Mouse (Mus musculus) WW6 (cell line): ENCODE results near the gene Gm12169.
"Not testable (repeated sequence)": the region's sequence is repeated elsewhere in the genome, so short reads cannot be mapped to it uniquely, and the experiment has no call there.

ENCODE experiments used
- DNase-seq: peaks from one replicate; pipeline ENCODE4 v3.0.0-alpha.2; 2013; ENCODE audit warnings: low read depth, low spot score

Gene Gm12169

DNA sequence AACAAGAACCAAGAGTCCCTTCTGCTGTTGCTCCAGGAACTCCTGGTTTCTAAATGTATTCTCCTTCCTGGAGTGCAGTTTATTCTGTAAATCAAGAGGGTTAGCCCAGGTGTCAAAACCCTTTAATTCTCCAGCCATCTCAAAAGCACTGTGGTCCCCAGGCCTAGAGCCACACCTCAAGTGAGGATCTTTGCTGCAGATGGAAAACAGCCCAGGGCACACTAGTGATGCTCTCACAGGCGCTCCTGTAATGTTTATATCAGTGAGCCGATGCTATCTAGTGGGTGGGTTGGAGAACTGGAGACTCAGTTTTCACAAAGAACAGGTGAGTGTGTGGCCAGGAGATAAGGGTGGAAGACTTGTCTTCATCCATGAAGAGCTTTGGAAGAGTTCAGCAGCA is at the start of gene Gm12169:
Gene Gm12169, plus strand, starts transcription at position 301 of the 400 bp plus-strand sequence.
- no peak for DNase-seq

DNA sequence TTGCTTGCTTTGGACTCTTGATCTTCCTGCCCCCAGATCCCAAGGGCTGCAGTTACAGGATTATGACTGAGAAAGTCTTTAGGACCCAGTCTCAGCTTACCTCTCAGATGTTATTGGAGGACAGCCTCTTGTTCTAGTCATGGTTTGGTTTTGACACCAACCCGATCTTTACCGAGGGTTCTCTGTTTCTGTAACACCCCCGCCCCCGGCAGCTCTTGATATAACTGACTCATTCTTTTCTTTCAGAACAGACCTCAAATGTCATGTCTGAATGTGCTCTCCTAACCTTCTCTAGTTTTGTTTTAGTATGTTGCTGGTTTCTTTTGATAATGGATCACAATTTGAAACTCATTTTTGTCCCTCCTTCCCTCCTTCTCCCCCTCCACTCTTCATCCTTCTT is 49.8 kb upstream of the Gm12169 start:
- DNase-seq = no peak

DNA sequence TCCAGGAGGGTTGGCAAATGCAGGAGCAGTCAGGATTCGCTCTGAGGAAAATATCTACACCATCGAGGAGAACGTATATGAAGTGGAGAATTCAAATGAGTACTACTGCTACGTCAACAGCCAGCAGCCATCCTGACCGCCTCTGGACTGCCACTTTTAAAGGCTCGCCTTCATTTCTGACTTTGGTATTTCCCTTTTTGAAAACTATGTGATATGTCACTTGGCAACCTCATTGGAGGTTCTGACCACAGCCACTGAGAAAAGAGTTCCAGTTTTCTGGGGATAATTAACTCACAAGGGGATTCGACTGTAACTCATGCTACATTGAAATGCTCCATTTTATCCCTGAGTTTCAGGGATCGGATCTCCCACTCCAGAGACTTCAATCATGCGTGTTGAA is 44.7 kb upstream of the Gm12169 start:
- DNase-seq = no peak

- DNase-seq = no peak
These were observed 43.5 kb upstream of the Gm12169 start for GRCm38 (mm10) chr11:46480517-46480916.

- no peak for DNase-seq
These were observed 35.8 kb upstream of the Gm12169 start for GRCm38 (mm10) chr11:46488231-46488630.

GRCm38 (mm10) chr11:46488650-46489049 is 35.4 kb upstream of the Gm12169 start:
- DNase-seq = no peak

- DNase-seq = no peak
These were observed 16.9 kb upstream of the Gm12169 start for GRCm38 (mm10) chr11:46507146-46507545.

GRCm38 (mm10) chr11:46509900-46510299 is 14.1 kb upstream of the Gm12169 start:
- DNase-seq = no peak

DNA sequence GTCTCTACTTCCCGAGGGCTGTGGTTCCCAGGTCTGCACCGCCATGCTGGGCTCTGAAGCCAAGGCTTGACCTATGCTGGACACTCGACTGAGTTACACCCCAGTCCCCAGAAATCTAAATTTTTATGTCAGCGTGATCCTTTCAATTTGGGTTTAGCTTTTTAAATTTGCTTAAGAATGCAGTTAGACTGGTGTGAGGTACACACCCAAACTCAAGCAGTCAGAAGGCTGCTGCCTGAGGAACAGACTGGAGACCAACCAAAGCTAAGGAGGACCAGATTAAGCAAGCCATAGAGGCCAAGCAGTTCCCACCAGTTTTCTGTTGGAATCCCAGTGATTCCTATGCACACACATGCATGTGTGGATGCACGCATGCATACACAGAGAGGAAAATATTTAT is 2.7 kb upstream of the Gm12169 start:
- DNase-seq = not testable (repeated sequence)

DNA sequence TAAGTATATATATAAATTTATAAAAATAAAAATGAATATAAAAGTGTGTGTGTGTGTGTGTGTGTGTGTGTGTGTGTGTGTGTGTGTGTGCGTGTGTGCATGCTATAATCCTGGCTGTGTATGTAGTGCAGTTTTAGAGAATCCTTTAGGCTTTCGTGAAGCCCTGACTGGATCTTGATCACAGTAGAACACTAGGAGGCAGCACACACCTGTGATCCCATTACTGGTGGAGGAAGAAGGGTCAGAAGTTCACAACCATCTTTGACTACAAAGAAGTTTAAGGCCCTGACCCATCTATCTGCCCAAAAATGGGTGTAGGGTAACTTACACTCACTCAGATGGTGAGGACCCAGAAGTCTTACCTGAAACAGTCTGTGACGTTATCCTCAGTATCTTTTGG is 1.3 kb upstream of the Gm12169 start:
- peak; percentile 33 for DNase-seq

DNA sequence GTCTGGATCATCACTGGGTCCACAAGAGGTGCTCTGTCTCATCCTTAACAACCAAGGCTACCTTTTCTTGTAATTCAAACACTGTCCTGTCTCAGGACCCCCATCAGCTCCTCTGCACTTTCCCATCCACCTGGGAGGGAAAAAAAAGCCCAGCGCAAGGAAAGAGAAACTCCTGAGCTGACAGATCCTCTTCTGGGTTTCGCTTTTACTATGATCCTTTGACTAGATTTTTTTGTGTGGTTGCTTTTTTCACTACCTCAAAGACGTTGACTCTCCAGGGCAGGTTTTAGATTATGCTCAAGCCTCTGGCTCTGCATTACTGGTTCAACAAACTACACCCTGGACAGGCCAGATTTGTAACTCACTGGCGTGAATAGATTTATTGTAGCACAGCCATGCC is 6.1 kb downstream of the Gm12169 start:
- no peak for DNase-seq

DNA sequence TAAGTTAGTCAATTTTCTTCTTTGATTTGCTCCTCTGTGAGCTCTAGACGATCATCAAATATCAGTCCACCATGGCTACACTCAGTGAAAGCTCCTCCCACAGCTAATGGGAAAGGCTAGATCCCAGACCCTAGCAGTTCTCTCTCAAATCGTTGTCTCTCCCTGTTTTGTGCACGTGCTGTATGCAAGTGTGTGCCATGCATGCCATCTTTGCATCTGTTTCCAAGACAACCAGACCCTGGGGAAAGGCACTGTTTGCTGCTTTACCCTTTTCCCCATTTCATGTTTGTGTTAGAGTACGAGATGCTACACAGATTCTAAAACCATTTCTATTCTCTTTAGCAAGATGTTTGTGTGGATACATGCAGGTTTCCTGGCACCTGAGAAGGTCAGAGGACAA is 13.0 kb downstream of the Gm12169 start:
- no peak for DNase-seq

GRCm38 (mm10) chr11:46543530-46543929 is 19.5 kb downstream of the Gm12169 start:
- no peak for DNase-seq

GRCm38 (mm10) chr11:46549721-46550120 is 25.7 kb downstream of the Gm12169 start:
- no peak for DNase-seq

GRCm38 (mm10) chr11:46552741-46553140 is 28.7 kb downstream of the Gm12169 start:
- no peak for DNase-seq

DNA sequence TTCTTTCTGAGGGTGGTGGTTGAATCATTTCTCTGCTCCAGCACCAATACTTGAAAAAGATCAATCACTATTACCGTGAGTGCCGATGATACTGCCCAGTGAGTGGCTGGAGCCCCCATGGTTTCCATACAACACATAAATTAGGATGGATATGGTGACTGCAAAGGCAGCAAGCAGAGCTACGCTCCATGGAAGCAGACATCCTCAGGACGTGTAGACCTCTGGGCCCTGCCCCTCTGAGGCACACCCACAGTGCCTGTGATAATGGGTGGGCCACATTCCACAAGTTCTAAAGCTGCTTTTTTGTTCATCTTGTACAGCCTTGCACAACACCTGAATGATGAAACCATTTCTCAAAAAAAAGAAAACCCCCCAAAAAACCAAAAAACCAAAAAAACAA is 37.1 kb downstream of the Gm12169 start:
- no peak for DNase-seq

GRCm38 (mm10) chr11:46564671-46565070 is 40.7 kb downstream of the Gm12169 start:
- no peak for DNase-seq

GRCm38 (mm10) chr11:46565967-46566366 is 42.0 kb downstream of the Gm12169 start:
- DNase-seq = no peak

DNA sequence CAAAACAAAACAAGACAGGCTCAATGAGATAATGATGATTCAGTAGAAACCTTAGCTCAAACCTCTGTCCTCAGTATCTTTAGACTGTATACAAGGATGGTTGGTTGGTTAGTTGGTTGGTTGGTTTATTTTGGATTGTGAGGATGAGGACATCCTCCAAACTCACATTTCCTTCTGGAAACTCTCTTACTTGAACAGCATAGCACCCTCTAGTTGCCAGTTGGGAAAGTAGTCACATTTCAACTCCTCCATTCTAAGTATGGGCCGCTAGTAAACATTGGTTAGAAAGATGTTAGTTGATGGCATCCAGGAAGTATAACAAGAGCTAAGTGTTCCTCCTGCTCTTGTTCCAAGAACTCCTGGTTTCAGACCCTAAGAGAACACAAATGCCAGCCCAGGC is 45.1 kb downstream of the Gm12169 start:
- DNase-seq = no peak

DNA sequence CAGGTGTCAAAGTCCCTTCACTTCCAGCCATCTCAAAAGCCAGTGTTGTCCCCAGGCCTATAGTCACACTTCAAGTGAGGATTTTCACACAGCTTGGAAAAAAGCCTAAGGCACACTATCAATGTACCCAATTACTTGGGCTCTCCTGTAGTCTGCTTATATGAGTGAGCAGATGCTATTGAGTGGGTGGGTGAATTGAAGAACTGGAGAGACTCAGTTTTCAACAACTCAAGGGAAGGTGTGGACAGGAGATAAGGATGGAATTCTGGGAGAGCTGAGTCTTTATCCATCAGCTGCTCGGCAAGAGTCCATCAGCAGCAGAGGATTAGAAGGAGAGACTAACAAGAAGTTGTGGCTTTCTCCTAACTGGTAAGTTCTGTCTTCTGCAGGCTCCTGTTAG is 47.3 kb downstream of the Gm12169 start, which contains the start of gene BC053393:
Gene BC053393, plus strand, starts transcription at position 210 of the 400 bp plus-strand sequence.
- DNase-seq = no peak

- DNase-seq = no peak
These were observed 54.8 kb downstream of the Gm12169 start for GRCm38 (mm10) chr11:46578771-46579281.

- no peak for DNase-seq
These were observed 56.4 kb downstream of the Gm12169 start for GRCm38 (mm10) chr11:46580428-46580827.

GRCm38 (mm10) chr11:46582741-46583140 is 58.7 kb downstream of the Gm12169 start:
- no peak for DNase-seq
